Mouse (Mus musculus) heart, adult 10 weeks (tissue): Measurements from ENCODE around the gene Gm5426. TPM values are rescaled to one million over a fixed set of nuclear protein-coding genes. Genes with fewer than 3 reads are reported as not detected.

Experiments used
- polyA plus RNA-seq: library from polyadenylated mRNA; stranded (reverse); fragments of 350-450 nt; fragmentation: Illumina TruSeq; extraction: RNeasy Lipid Tissue Mini Kit (QIAGEN cat#74804); gene quantifications from one replicate; pipeline ENCODE4 v1.2.3, GENCODE M21; 2014; ENCODE audit warnings: low read depth, low replicate concordance

Gene Gm5426
- not detected for polyA plus RNA-seq

GRCm38 (mm10) chr10:96136451-96136850 is at the start of gene Gm5426:
Gm5426 (plus strand) TSS chr10:96136603.

Other genes with a start within 250 kb of the Gm5426 start
- 16.7 TPM for gene Eea1, start 196.0 kb upstream of the Gm5426 start, polyA plus RNA-seq